Mouse (Mus musculus) G1E (cell line): ENCODE measurements around the gene Slc25a1. TPM values are rescaled to one million over a fixed set of nuclear protein-coding genes. Genes with fewer than 3 reads are reported as not detected.

Source experiments
- ATAC-seq: 2 replicates; pipeline ENCODE4 v1.8.0; 2016; ENCODE audit warnings: mild to moderate bottlenecking; ENCODE audit not compliant: insufficient number of reproducible peaks, poor library complexity, low FRiP score, severe bottlenecking; ENCODE audit errors: extremely low read depth
- DNase-seq: peaks from one replicate; pipeline ENCODE4 v3.0.0; 2012; ENCODE audit warnings: low spot score
- H3K27me3 ChIP-seq: 2 replicates; pipeline ENCODE4 v1.6.1; 2012; ENCODE audit warnings: mild to moderate bottlenecking, low read length, inconsistent platforms; ENCODE audit not compliant: insufficient read depth
- H3K36me3 ChIP-seq: replicated peaks from 2 replicates; pipeline ENCODE3; 2012; ENCODE audit warnings: mild to moderate bottlenecking, inconsistent platforms
- H3K4me1 ChIP-seq: 2 replicates; pipeline ENCODE4 v1.6.1; 2012; ENCODE audit warnings: low read depth, low read length, inconsistent platforms, mixed read lengths; ENCODE audit not compliant: insufficient read depth
- H3K4me3 ChIP-seq: 2 replicates; pipeline ENCODE4 v1.5.1; 2012; ENCODE audit warnings: low read depth, mild to moderate bottlenecking, inconsistent platforms, low read length, moderate library complexity, mixed read lengths
- H3K9me3 ChIP-seq: replicated peaks from 2 replicates; pipeline ENCODE4 v1.6.1; 2012; ENCODE audit warnings: inconsistent platforms
- CTCF ChIP-seq: IDR thresholded peaks from 2 replicates; pipeline ENCODE4 v1.5.1; 2012; ENCODE audit warnings: low read depth, low read length, inconsistent platforms, mixed read lengths
- GATA1 ChIP-seq: IDR thresholded peaks from 2 replicates; pipeline ENCODE4 v1.6.1; 2012; ENCODE audit warnings: borderline replicate concordance, low read length, inconsistent platforms, mixed read lengths
- GATA2 ChIP-seq: IDR thresholded peaks from 2 replicates; pipeline ENCODE4 v1.6.1; 2012; ENCODE audit warnings: low read depth, low read length, inconsistent platforms, borderline replicate concordance
- POLR2AphosphoS5 ChIP-seq: IDR thresholded peaks from 2 replicates; pipeline ENCODE4 v1.6.1; 2012; ENCODE audit warnings: low read depth, low read length, inconsistent platforms; ENCODE audit not compliant: insufficient replicate concordance
- TAL1 ChIP-seq: conservative IDR thresholded peaks from 2 replicates; pipeline ENCODE4 v1.6.1; 2012; ENCODE audit warnings: low read depth, low read length, inconsistent platforms, mixed read lengths
- polyA plus RNA-seq: library from polyadenylated mRNA; stranded (reverse); fragments of >175 nt; gene quantifications from 2 replicates; pipeline ENCODE4 v1.2.3, GENCODE M21; 2012
- total RNA-seq, 2 experiments: library from RNA; stranded (forward) in 1 of 2; stranded (reverse) in 1 of 2; fragments of 200-1000 nt in 1 of 2; fragments of >200 nt in 1 of 2; fragmentation: Nextera tagmentation in 1 of 2; gene quantifications; 2 replicates each; pipeline ENCODE4 v1.2.3; 2014 to 2017

Gene Slc25a1
- total and polyA plus RNA-seq, 3 experiments: 57.3 to 209 (median 76.4) TPM

- TF ChIP-seq TAL1 (no peak), CTCF (no peak)
- DNase-seq (peak; percentile 62), ATAC-seq (no peak)
- Histone ChIP-seq H3K9me3 (no peaks in the 10 kb centered on the region), H3K4me3 (peak overlapping the region; percentile 89), H3K4me1 (peaks cover 65% of the 10 kb centered on the region), H3K36me3 (peaks cover 43% of the 10 kb centered on the region), H3K27me3 (peaks cover 9% of the 10 kb centered on the region; the same call in 1 of the 2 replicates)
Measured at GRCm38 (mm10) chr16:17927351-17928082, 502 bp downstream of the Slc25a1 start.

GRCm38 (mm10) chr16:17922163-17922538 lies 5.9 kb downstream of the Slc25a1 start:
- ATAC-seq: no peak
- DNase-seq: no peak
- H3K4me1 ChIP-seq: peaks cover 63% of the 10 kb centered on the region
- peaks cover 8% of the 10 kb centered on the region; the same call in 1 of the 2 replicates for H3K27me3 ChIP-seq
- H3K9me3 ChIP-seq: no peaks in the 10 kb centered on the region
- H3K4me3 ChIP-seq: peak overlapping the region; percentile 80
- peaks cover 41% of the 10 kb centered on the region for H3K36me3 ChIP-seq
- TF ChIP-seq GATA2: no peak
- TF ChIP-seq TAL1: no peak
- TF ChIP-seq CTCF: no peak
- no peak for TF ChIP-seq GATA1
- TF ChIP-seq POLR2AphosphoS5: 0 out of 2 replicates have a peak, but pooled peaks have one; percentile 13

GRCm38 (mm10) chr16:17921325-17922162 lies 6.5 kb downstream of the Slc25a1 start:
- Histone ChIP-seq H3K4me3 (peak overlapping the region; percentile 80), H3K36me3 (peaks cover 35% of the 10 kb centered on the region), H3K27me3 (peaks cover 10% of the 10 kb centered on the region), H3K9me3 (no peaks in the 10 kb centered on the region), H3K4me1 (peaks cover 57% of the 10 kb centered on the region)
- DNase-seq (peak; percentile 80), ATAC-seq (peak; percentile 84)
- TF ChIP-seq TAL1: no peak
- TF ChIP-seq GATA2: no peak
- TF ChIP-seq CTCF: no peak
- TF ChIP-seq GATA1: no peak
- no peak for TF ChIP-seq POLR2AphosphoS5

- no peak for TF ChIP-seq GATA1
- TF ChIP-seq POLR2AphosphoS5: no peak
- no peak for TF ChIP-seq GATA2
- TF ChIP-seq CTCF: no peak
- TF ChIP-seq TAL1: no peak
- no peak for ATAC-seq
- H3K36me3 ChIP-seq: peaks cover 25% of the 10 kb centered on the region
- peaks cover 48% of the 10 kb centered on the region for H3K4me1 ChIP-seq
- H3K27me3 ChIP-seq: peaks cover 17% of the 10 kb centered on the region
- no peaks in the 10 kb centered on the region for H3K9me3 ChIP-seq
- no peak overlapping the region for H3K4me3 ChIP-seq
- no peak for DNase-seq
Measured at GRCm38 (mm10) chr16:17920586-17920985, 7.4 kb downstream of the Slc25a1 start.

- ATAC-seq: no peak
- peaks cover 11% of the 10 kb centered on the region for H3K9me3 ChIP-seq
- peaks cover 9% of the 10 kb centered on the region for H3K4me1 ChIP-seq
- no peak for DNase-seq
- peaks cover 5% of the 10 kb centered on the region for H3K36me3 ChIP-seq
- TF ChIP-seq POLR2AphosphoS5 (no peak), GATA1 (no peak), GATA2 (no peak), CTCF (no peak), TAL1 (no peak)
- peaks cover 47% of the 10 kb centered on the region for H3K27me3 ChIP-seq
- no peak within 1 kb of the TSS; the same call in 1 of the 2 replicates for H3K4me3 ChIP-seq
Measured at GRCm38 (mm10) chr16:17914307-17915249, 13.4 kb downstream of the Slc25a1 start, which contains the start of gene Gsc2. TSS of gene Gsc2 (minus strand) at chr16:17915059.
